Mouse (Mus musculus) liver, embryonic 15.5 days (tissue): ENCODE data around the gene Ptpra. TPM values are rescaled to one million over a fixed set of nuclear protein-coding genes. Genes with fewer than 3 reads are reported as not detected.

Experiments
- ATAC-seq: fragments of 200-750 bp; cut with Nextera tagmentation; 2 replicates; pipeline ENCODE4 v1.8.0; 2017; ENCODE audit warnings: moderate number of reproducible peaks, mild to moderate bottlenecking, moderate library complexity; ENCODE audit not compliant: insufficient read depth
- H3K27ac ChIP-seq: fragments of 300-500 bp; sonication (generic); replicated peaks from 2 replicates; pipeline ENCODE4 v1.5.1; 2015; ENCODE audit warnings: mild to moderate bottlenecking, inconsistent platforms
- H3K27me3 ChIP-seq: fragments of 300-500 bp; sonication (generic); 2 replicates; pipeline ENCODE4 v1.6.1; 2015; ENCODE audit warnings: mild to moderate bottlenecking, inconsistent platforms
- H3K36me3 ChIP-seq: fragments of 300-500 bp; sonication (generic); replicated peaks from 2 replicates; pipeline ENCODE4 v1.6.1; 2015; ENCODE audit warnings: moderate library complexity, mild to moderate bottlenecking, inconsistent platforms
- H3K4me1 ChIP-seq: fragments of 300-500 bp; sonication (generic); replicated peaks from 2 replicates; pipeline ENCODE4 v1.6.1; 2015; ENCODE audit warnings: inconsistent platforms
- H3K4me2 ChIP-seq: fragments of 300-500 bp; sonication (generic); 2 replicates; pipeline ENCODE4 v1.6.1; 2015; ENCODE audit warnings: moderate library complexity, mild to moderate bottlenecking, inconsistent platforms
- H3K4me3 ChIP-seq: fragments of 300-500 bp; sonication (generic); replicated peaks from 2 replicates; pipeline ENCODE4 v1.5.1; 2015; ENCODE audit warnings: mild to moderate bottlenecking, inconsistent platforms
- H3K9ac ChIP-seq: fragments of 300-500 bp; sonication (generic); 2 replicates; pipeline ENCODE4 v1.6.1; 2015; ENCODE audit warnings: moderate library complexity, mild to moderate bottlenecking, inconsistent platforms
- H3K9me3 ChIP-seq: fragments of 300-500 bp; sonication (generic); replicated peaks from 2 replicates; pipeline ENCODE4 v1.6.1; 2016; ENCODE audit warnings: inconsistent platforms
- WGBS: fragments of 180-500 bp; shearing (Covaris S2); methylation state at CpG from one replicate; pipeline ENCODE4 v1.1.7; 2015; ENCODE audit warnings: mixed read lengths; ENCODE audit not compliant: insufficient replicate concordance; 5-methylcytosine and 5-hydroxymethylcytosine counted together
- polyA plus RNA-seq: library from polyadenylated mRNA; unstranded; fragments of >200 nt; fragmentation: Nextera tagmentation; extraction: Ambion mirVana; gene quantifications from 2 replicates; pipeline ENCODE4 v1.2.1, GENCODE M21; 2015

Gene Ptpra
- polyA plus RNA-seq, 1 experiment from 2014 or later, result 30.0 TPM

DNA sequence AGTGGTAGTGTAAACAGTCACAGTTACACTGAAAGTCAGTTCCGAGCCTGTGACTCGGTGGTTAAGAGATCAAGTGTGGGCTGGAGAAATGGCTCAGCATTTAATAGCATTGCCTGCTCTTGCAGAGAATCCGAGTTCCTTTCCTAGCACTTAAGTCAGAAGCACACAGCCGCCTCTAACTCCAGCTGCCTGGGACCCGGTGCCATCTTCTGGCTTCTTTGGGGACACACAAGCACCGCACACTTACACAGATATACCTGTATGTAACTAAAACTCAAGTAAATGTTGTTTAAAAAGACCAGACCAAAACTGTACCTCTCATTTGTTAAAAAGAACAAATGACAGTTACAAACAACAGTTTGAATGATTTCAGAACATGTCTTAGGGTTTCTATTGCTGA is 78.4 kb downstream of the Ptpra start:
- 83% methylated on average over 6 of the region's 6 CpGs for WGBS

DNA sequence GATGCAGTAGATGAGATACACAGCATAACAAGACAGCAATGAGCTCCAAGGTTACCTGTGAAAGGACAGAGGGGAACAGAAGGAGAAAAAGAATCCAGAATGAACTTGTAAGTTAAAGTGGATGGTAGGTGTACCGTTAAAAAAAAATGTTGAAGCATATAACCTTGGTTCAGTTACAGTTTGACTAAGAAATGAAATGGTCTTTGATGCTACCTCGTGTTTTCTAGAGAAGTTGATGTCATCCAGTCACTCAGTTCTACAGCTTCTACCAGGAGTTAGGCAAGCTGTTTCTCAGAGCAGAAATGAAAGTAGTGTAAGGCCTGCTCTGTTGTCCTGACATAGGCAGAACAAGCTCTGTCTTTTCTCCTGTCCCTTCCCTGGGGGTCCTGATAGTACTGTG is 79.2 kb downstream of the Ptpra start:
- WGBS, result 80% methylated on average over 2 of the region's 2 CpGs
- Histone ChIP-seq H3K27ac (no peak overlapping the region), H3K4me2 (no peak overlapping the region), H3K9ac (no peak overlapping the region), H3K9me3 (no peaks in the 10 kb centered on the region), H3K27me3 (no peaks in the 10 kb centered on the region), H3K4me1 (no peaks in the 10 kb centered on the region), H3K4me3 (no peak overlapping the region), H3K36me3 (peaks cover 48% of the 10 kb centered on the region)
- ATAC-seq, result no peak

More for the DNA sequence above, 78.4 kb downstream of the Ptpra start:
- no peak overlapping the region for H3K4me2 ChIP-seq
- ATAC-seq, result no peak
- H3K27me3 ChIP-seq, result no peaks in the 10 kb centered on the region
- no peak overlapping the region for H3K4me3 ChIP-seq
- H3K36me3 ChIP-seq, result peaks cover 47% of the 10 kb centered on the region
- H3K4me1 ChIP-seq, result no peaks in the 10 kb centered on the region
- H3K27ac ChIP-seq, result no peak overlapping the region
- no peak overlapping the region for H3K9ac ChIP-seq
- no peaks in the 10 kb centered on the region for H3K9me3 ChIP-seq

DNA sequence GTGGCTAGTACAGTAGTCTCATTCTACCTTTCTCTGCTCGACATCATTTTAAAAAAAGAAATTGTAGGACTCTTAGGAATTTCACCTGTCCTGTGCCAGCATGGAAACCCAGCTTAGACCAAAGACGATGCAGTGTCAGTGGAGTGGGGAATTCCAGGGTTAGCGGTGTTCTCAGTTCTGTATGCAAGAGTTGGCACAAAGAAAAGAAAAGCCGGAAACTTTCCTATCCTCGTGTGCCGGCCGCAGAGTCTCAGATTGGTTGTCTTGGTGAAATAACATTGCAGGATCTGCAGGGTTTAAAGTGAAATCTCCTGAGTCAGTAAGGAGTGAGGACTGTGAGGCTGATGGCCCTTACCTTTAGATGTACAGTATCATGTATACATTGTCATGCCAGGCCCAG is 79.8 kb downstream of the Ptpra start:
- WGBS, result 80% methylated on average over 7 of the region's 7 CpGs
- peaks cover 51% of the 10 kb centered on the region for H3K36me3 ChIP-seq
- H3K9ac ChIP-seq, result no peak overlapping the region

DNA sequence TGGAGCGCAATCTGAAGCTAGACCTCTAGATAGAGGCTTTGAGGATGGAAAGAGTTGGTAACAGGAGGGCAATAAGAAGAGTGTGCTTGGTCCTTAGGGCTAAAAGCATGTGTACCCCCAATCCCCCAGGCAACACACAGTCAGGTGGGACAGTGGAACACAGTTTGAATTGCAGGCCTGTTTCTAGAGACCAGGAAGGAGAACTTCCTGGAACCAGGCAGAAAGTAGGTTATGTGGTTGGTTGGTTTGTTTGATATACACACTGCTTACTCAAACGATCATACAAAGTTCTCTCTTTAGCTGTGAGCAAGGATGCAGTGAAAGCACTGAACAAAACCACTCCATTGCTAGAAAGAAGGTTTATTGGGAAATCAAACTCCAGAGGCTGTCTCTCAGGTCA is 82.1 kb downstream of the Ptpra start:
- Histone ChIP-seq H3K9me3 (no peaks in the 10 kb centered on the region), H3K4me3 (no peak overlapping the region), H3K36me3 (peaks cover 51% of the 10 kb centered on the region), H3K4me2 (no peak overlapping the region), H3K9ac (no peak overlapping the region), H3K27me3 (no peaks in the 10 kb centered on the region), H3K27ac (no peak overlapping the region), H3K4me1 (no peaks in the 10 kb centered on the region)
- no peak for ATAC-seq
- 58% methylated on average over 2 of the region's 2 CpGs for WGBS

More for the DNA sequence above, 79.8 kb downstream of the Ptpra start:
- Histone ChIP-seq H3K27ac (no peak overlapping the region), H3K9me3 (no peaks in the 10 kb centered on the region), H3K4me1 (no peaks in the 10 kb centered on the region), H3K4me3 (no peak overlapping the region), H3K4me2 (no peak overlapping the region), H3K27me3 (no peaks in the 10 kb centered on the region)
- no peak for ATAC-seq

DNA sequence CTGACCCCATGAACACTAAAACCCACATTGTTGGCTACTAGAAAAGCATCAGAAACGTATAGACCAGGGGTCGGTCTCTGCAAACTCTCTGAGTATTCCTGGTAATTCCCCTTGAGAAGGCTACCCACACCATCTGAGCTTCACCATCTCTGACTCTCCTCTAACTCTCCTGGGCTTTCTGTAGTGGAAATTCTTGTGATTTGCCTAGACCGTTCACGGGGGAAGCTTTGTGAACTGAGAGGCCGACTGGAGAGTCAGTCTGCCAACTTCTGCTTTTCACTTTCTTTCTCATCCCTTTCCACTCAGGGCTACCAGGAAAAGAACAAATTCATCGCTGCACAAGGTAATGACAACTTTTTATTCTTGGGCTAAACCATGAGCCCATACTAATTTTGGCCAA is 84.9 kb downstream of the Ptpra start:
- no peak overlapping the region for H3K9ac ChIP-seq
- no peak for ATAC-seq
- H3K4me2 ChIP-seq, result no peak overlapping the region
- H3K9me3 ChIP-seq, result no peaks in the 10 kb centered on the region
- H3K4me1 ChIP-seq, result no peaks in the 10 kb centered on the region
- 72% methylated on average over 6 of the region's 6 CpGs for WGBS
- no peak overlapping the region for H3K4me3 ChIP-seq
- H3K27me3 ChIP-seq, result no peaks in the 10 kb centered on the region
- no peak overlapping the region for H3K27ac ChIP-seq
- peaks cover 63% of the 10 kb centered on the region for H3K36me3 ChIP-seq

DNA sequence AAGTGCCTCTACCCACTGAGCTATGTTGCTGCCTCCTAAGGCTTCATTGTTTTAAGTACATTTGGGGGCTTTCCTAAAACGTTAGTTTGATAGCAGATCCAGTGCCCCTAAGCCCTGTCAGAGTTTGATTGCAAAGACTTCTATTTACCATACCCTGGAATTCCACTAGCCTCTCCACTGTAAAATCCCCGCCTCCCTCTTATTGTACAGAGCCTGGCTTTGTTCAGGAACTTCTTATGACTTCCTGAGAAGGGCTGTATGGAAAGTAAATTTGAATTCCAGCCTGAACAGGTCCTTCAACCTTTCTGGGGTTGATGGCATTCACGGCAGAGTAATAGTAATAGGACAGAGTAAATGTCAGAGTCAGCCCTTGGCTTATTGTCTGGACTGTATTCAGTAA is 86.8 kb downstream of the Ptpra start:
- Histone ChIP-seq H3K27ac (no peak overlapping the region), H3K9me3 (no peaks in the 10 kb centered on the region), H3K9ac (no peak overlapping the region), H3K36me3 (peaks cover 73% of the 10 kb centered on the region), H3K4me1 (no peaks in the 10 kb centered on the region), H3K4me2 (no peak overlapping the region), H3K27me3 (no peaks in the 10 kb centered on the region), H3K4me3 (no peak overlapping the region)
- 75% methylated on average over 3 of the region's 3 CpGs for WGBS
- no peak for ATAC-seq

DNA sequence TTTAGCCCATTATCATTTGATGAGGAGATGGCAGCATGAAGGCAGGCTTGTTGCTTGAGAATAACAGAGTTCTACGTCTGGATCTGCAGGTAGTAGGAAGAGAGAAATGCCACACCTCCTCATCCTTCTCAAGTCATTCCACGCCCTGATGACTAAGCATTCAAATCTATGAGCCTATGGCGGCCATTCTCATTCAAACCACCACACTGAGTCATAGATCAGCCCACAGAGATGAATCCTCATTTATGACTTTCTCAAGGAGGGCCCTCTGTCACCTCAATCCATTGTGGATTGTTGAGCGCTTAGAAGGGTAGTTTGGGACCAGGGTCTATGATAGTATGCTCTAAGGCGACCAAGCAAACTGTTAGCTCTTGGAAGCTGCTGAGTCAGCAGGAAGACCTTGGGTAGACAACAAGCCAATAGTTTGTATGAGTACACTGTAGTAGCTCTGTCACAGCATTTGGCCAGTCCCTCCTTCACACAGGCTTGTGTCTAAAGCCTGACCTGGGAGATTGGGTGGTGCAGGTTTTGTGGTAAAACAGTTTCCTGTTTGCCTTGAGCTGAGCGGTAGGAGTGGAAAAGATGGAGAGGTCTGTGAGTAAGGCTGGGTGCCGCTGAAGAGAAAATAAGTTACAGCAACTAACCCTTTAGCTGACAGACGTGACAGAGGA is 88.9 kb downstream of the Ptpra start:
- Histone ChIP-seq H3K27me3 (no peaks in the 10 kb centered on the region), H3K9me3 (no peaks in the 10 kb centered on the region), H3K4me1 (no peaks in the 10 kb centered on the region), H3K36me3 (peaks cover 74% of the 10 kb centered on the region), H3K4me3 (no peak overlapping the region), H3K4me2 (no peak overlapping the region), H3K9ac (no peak overlapping the region), H3K27ac (no peak overlapping the region)
- 47% methylated on average over 8 of the region's 8 CpGs for WGBS
- ATAC-seq, result peak; percentile 37; the same call in 1 of the 2 replicates

DNA sequence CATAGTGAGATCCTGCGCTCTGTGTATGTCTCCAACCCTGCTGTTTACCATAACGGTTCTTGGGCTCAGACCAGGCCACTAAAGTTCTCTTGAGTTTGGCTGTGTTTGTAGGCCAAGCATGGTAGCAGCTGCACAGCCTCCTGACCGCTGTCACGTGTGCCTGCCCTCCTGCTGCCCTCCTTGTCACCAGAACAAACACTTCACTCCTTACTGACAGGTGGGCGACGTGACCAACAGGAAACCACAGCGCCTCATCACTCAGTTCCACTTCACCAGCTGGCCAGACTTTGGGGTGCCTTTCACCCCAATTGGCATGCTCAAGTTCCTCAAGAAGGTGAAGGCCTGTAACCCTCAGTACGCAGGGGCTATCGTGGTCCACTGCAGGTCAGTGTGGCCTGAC is 90.2 kb downstream of the Ptpra start:
- H3K9ac ChIP-seq, result no peak overlapping the region
- no peaks in the 10 kb centered on the region for H3K27me3 ChIP-seq
- no peak for ATAC-seq
- WGBS, result 70% methylated on average over 9 of the region's 9 CpGs
- peaks cover 77% of the 10 kb centered on the region for H3K36me3 ChIP-seq
- no peak overlapping the region for H3K4me3 ChIP-seq
- no peak overlapping the region for H3K27ac ChIP-seq
- H3K4me1 ChIP-seq, result 0 out of 2 replicates have a peak, but pooled peaks cover 4% of the 10 kb centered on the region
- no peak overlapping the region for H3K4me2 ChIP-seq
- no peaks in the 10 kb centered on the region for H3K9me3 ChIP-seq

DNA sequence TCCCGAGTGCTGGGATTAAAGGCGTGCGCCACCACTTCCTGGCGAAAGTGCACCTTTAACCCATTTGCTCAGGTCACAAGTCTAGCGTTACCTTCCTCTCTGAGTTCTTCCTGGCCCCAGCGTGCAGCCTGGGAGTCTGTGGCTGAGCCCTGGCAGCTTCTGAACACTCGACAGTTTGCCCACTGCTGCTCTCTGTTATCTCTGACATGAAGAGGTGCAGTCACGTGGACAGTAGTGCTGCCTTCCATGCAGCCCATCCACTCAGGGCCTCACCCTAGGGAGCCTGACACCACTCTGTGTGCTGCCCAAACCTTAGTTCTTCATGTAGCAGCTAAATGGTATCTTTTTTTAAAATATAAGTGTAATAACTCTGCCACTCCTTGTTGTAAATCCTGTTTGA is 96.9 kb downstream of the Ptpra start:
- Histone ChIP-seq H3K4me2 (no peak overlapping the region), H3K36me3 (peaks cover 81% of the 10 kb centered on the region), H3K9me3 (no peaks in the 10 kb centered on the region), H3K4me1 (0 out of 2 replicates have a peak, but pooled peaks cover 15% of the 10 kb centered on the region), H3K4me3 (no peak overlapping the region), H3K27me3 (no peaks in the 10 kb centered on the region), H3K27ac (no peak overlapping the region), H3K9ac (no peak overlapping the region)
- peak; percentile 73 for ATAC-seq
- WGBS, result 47% methylated on average over 8 of the region's 8 CpGs

DNA sequence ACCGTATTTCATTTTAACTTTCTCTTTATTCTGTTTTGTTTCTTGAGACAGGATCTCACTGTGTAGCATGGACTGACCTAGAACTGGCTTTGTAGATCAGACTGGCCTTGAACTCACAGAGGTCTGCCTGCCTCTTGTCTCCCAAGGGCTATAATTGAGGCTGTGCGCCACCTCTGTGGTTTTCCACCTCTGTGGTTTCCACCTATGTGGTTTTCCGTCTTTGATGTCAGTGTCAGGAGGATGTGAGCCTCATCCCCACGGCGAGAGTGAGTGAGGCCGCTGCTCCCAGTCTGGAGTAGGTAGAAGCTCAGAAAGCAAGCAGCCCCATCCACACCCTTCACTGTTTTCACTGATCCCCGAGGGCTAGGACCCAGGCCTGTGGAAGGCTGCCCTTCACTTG is 104.8 kb downstream of the Ptpra start:
- H3K4me2 ChIP-seq, result no peak overlapping the region

DNA sequence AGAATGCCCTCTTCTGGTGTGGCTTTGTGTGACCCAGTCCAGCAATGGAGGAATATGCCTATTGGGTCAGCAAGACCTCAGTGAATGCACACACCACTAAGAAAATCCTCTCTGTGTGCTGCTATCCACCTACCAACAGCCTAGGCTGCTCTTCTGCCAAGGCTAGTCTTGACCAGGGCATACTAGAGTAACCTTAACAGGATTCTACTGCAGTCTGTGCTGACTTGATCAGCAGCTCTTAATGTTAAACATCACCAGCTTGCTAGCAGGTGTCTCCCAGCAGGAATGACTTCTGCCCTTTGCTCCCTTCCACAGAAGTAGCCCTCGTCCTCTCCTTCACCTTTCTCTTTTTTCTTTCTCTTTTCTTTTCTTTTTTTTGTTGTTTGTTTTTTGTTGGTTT is 106.2 kb downstream of the Ptpra start:
- WGBS, result 70% methylated on average over 1 of the region's 1 CpGs
- ATAC-seq, result no peak
- H3K36me3 ChIP-seq, result peaks cover 40% of the 10 kb centered on the region

More for the DNA sequence above, 104.8 kb downstream of the Ptpra start:
- no peak overlapping the region for H3K9ac ChIP-seq
- H3K4me1 ChIP-seq, result no peaks in the 10 kb centered on the region
- 72% methylated on average over 7 of the region's 7 CpGs for WGBS
- H3K27ac ChIP-seq, result no peak overlapping the region
- no peak for ATAC-seq
- H3K36me3 ChIP-seq, result peaks cover 48% of the 10 kb centered on the region
- H3K9me3 ChIP-seq, result no peaks in the 10 kb centered on the region
- no peak overlapping the region for H3K4me3 ChIP-seq
- H3K27me3 ChIP-seq, result no peaks in the 10 kb centered on the region

DNA sequence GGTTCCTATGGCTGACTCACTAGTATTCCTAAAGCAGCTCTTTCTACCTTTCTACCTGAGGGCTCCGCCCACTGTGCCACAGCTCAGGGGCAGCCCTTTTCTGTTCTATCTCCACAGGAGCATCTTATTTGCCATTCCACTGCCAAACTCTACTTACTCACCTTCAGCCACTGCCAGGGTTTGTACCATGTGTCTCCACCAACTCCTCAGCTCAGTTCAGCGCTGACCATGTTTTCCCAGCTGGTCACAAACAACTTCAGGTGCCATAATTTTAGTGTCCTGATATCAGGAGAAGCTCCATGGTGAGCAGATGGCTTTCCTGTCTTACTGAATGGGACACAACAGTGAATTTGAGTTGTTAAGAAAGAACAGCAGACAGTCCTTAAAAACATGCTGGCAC is 107.4 kb downstream of the Ptpra start:
- no peak overlapping the region for H3K9ac ChIP-seq
- H3K27me3 ChIP-seq, result no peaks in the 10 kb centered on the region
- H3K36me3 ChIP-seq, result peaks cover 29% of the 10 kb centered on the region
- H3K4me2 ChIP-seq, result no peak overlapping the region
- 85% methylated on average over 2 of the region's 2 CpGs for WGBS
- H3K4me3 ChIP-seq, result no peak overlapping the region
- no peak overlapping the region for H3K27ac ChIP-seq
- H3K9me3 ChIP-seq, result no peaks in the 10 kb centered on the region
- no peak for ATAC-seq
- H3K4me1 ChIP-seq, result peaks cover under 1% of the 10 kb centered on the region; the same call in 1 of the 2 replicates

More for the DNA sequence above, 106.2 kb downstream of the Ptpra start:
- Histone ChIP-seq H3K9me3 (no peaks in the 10 kb centered on the region), H3K4me3 (no peak overlapping the region), H3K4me1 (no peaks in the 10 kb centered on the region), H3K27me3 (no peaks in the 10 kb centered on the region), H3K27ac (no peak overlapping the region), H3K4me2 (no peak overlapping the region), H3K9ac (no peak overlapping the region)
